ENCODE assay signal across 12 mouse cellular contexts in the genomic region with DNA sequence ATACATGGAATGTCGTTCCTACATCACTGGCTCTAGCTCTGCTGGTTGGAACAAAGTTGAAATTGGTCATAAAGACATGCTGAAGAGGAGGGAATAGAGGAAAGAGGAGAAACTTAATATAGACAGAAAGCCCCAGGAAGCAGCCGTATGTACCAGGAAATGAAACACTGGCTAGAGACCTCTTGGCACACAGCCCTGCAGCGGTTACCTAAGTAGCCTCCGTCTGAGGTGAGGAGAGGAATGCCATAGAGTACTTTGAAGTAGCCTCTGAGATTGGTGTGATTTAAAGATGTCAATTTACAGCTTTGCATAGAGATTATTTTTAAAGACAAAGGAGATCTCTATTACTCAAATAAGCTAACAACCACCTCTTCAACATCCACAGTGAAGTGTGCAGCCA.
"Had no signal": no experiment of that assay in that cellular context is flagged by ENCODE, and none has a peak within 500 bp of the region (broad histone marks: within the 10 kb centered on the region; RNA-seq: fewer than 3 reads in every experiment).

No protein-coding gene starts in this region.

- DNase-seq: kidney, adult 18-20 months; kidney, postnatal 14 days; midbrain, embryonic 14.5 days; thymus, adult 18-20 months; thymus, postnatal 14 days had no signal

- H3K27ac ChIP-seq: hindbrain, postnatal 0 days; left cerebral cortex, adult 2 months; limb, embryonic 15.5 days; liver, embryonic 12.5 days; midbrain, embryonic 10.5 days; neural tube, embryonic 15.5 days had no signal

- H3K4me3 ChIP-seq: left cerebral cortex, adult 2 months; limb, embryonic 15.5 days; liver, embryonic 12.5 days; midbrain, embryonic 10.5 days; myocyte; neural tube, embryonic 15.5 days had no signal

- ATAC-seq: hindbrain, postnatal 0 days; liver, embryonic 12.5 days had no signal

- H3K27me3 ChIP-seq: limb, embryonic 15.5 days; liver, embryonic 12.5 days; neural tube, embryonic 15.5 days had no signal

- H3K4me2 ChIP-seq: limb, embryonic 15.5 days; liver, embryonic 12.5 days; neural tube, embryonic 15.5 days had no signal

- H3K9ac ChIP-seq: limb, embryonic 15.5 days; liver, embryonic 12.5 days; neural tube, embryonic 15.5 days had no signal

- H3K9me3 ChIP-seq: limb, embryonic 15.5 days; liver, embryonic 12.5 days; midbrain, embryonic 10.5 days; neural tube, embryonic 15.5 days had no signal

- H3K4me1 ChIP-seq: liver, embryonic 12.5 days; midbrain, embryonic 10.5 days; neural tube, embryonic 15.5 days had no signal

- H3K36me3 ChIP-seq: limb, embryonic 15.5 days; liver, embryonic 12.5 days; midbrain, embryonic 10.5 days; neural tube, embryonic 15.5 days had no signal
